Mouse (Mus musculus): ENCODE measurements at regions not wholly inside any gene's neighbourhood (a gene's known extent, or its start where the extent isn't known, plus 50 kb on each side); places are given as distances from the start of the nearest gene placed in this dataset.

GRCm38 (mm10) chr13:46222031-46222430 is 51.5 kb upstream of the Stmnd1 start:
- peak in 1 of 2 experiments; percentile 21 for DNase-seq

GRCm38 (mm10) chr13:46218101-46218701 is 55.3 kb upstream of the Stmnd1 start:
- DNase-seq, result peak; percentile 30 to 32

GRCm38 (mm10) chr13:46216954-46217838 is 56.3 kb upstream of the Stmnd1 start:
- no peak for DNase-seq

DNA sequence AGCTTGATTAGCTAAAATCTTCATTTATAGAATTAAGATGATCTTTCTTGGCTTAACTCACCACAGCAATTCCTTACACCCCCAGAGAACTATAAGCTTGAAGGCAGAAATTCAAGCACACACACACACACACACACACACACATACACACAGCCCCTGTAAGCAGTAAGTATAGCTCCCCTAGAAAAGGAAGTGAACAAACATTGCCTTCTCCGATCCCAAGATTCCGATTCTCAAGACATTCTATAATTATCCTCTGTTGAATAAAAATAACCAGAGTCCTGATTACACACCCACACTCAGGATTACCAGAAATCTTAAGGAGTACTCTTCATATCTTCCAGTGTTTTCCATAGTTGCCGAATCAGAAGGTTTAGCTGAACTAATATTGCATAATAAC is 70.0 kb upstream of the Stmnd1 start:
- no peak for DNase-seq

- no peak for DNase-seq
Measured at GRCm38 (mm10) chr13:46202586-46202985, 70.9 kb upstream of the Stmnd1 start.

- no peak for DNase-seq
Measured at GRCm38 (mm10) chr13:46201029-46201599, 72.4 kb upstream of the Stmnd1 start.

GRCm38 (mm10) chr13:46193131-46193530 is 80.4 kb upstream of the Stmnd1 start:
- DNase-seq, result peak in 1 of 2 experiments; percentile 16

GRCm38 (mm10) chr13:46189726-46190125 is 83.8 kb upstream of the Stmnd1 start:
- DNase-seq, result no peak

DNA sequence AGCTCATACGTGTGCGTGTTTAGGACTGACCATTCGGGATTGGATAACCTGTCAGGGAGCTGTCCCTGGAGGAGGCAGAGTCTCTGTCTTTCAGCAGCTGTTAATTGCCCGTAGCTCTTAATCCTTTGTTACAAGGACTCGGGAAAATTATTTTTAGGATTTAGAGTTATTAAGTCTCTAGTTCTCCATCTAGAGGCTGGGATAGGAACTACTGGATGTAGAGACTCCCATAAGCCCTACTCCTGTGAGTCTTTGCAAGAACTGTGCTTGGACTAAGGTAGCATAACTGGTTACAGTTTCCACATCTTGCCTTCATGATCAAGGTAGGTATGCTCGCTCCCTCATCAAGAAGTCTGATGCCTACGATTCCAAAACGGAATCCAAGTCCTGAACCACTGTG is 90.7 kb upstream of the Stmnd1 start:
- DNase-seq, result no peak

GRCm38 (mm10) chr13:46180606-46181133 is 92.9 kb upstream of the Stmnd1 start:
- DNase-seq, result no peak

GRCm38 (mm10) chr13:46179916-46180315 is 93.6 kb upstream of the Stmnd1 start:
- DNase-seq, result no peak

- DNase-seq, result peak; percentile 31 to 33
Measured at GRCm38 (mm10) chr13:46173103-46173502, 100.4 kb upstream of the Stmnd1 start.

DNA sequence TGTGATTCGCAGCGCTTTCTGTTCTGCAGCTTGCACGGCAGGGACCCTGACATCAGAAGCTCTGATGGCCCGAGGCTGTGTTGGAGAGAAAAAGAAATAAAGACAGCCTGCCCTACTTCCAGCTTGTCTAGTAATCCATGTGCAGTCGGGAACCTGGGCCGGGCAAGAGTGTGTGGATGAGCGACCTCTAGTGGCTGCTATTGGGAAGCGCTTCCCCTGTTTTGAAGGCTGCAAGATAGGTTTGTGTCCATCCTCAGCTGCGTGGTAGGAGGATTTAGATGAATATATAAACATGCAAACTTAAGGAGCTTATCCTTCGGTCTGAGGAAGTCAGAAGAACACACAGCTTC is 111.5 kb upstream of the Stmnd1 start:
- peak; percentile 76 to 79 for DNase-seq

GRCm38 (mm10) chr13:46161261-46162024 is 112.1 kb upstream of the Stmnd1 start:
- DNase-seq, result no peak

DNA sequence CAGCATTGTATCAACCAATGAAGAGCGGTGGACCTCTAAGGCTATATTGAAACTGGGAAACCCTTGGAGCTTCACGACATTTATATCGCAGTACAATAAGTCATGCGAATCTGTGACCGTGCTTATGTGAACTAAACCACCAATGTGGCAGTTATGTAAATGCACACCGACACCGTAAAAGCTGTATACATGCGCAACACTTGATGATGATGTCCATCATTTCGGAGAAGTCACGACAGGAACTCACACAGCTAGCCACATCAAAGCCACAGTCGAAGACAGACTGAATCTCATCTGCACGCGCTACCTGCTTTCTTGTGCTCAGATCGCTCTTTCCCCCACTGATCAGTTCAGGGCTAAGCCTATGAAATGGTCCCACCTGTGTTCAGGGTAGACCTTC is 114.2 kb upstream of the Stmnd1 start:
- no peak for DNase-seq

- DNase-seq, result no peak
Measured at GRCm38 (mm10) chr13:46153282-46154260, 120.0 kb upstream of the Stmnd1 start.

DNA sequence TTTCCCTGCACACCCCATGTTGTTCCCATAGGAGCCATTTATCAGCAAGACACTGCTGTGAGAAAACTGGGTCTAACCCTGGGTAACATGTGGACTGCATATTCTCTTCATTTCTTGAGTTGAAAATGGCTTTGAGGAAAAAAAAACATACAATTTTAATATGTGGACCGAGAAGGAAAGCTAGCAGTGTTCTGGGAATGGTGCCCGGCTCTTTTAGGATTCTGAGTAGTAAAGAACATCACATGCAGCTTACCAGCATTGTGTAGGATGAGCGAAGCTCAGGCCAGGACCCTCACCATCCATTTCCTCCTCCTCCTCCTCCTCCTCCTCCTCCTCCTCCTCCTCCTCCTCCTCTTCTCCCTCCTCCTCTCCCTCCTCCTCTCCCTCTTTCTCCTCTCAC is 133.5 kb upstream of the Stmnd1 start:
- DNase-seq, result no peak

DNA sequence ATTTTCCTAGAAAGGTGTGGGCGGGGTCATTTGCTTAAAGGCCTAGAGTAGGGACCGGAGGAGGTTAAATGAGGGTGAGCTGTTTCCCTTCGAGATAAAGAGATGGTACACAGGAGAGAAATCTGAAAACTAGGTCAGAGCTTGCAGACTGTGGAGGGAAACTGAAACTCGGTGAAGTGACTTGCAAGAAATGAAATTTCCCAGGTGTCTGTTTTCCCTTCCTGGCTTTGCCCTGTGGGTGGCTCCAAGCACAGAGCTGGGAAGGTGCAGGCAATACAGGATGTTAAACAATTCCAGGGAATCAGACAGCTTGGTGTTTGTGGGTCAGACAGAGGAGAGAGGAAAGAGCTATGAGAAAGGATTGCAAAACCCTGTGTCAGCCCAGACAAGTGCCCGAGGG is 134.3 kb upstream of the Stmnd1 start:
- DNase-seq, result no peak

GRCm38 (mm10) chr13:46135411-46135810 is 138.1 kb upstream of the Stmnd1 start:
- no peak for DNase-seq

- DNase-seq, result no peak
Measured at GRCm38 (mm10) chr13:46129236-46129855, 144.2 kb upstream of the Stmnd1 start.

- no peak for DNase-seq
Measured at GRCm38 (mm10) chr13:46123446-46123845, 150.1 kb upstream of the Stmnd1 start.
